Mouse (Mus musculus) small intestine, adult 2 months (tissue): ENCODE results near the gene Pik3r6. TPM values are rescaled to one million over a fixed set of nuclear protein-coding genes. Genes with fewer than 3 reads are reported as not detected.

Experiments
- H3K27ac ChIP-seq: fragments of 200-500 bp; 2 replicates; pipeline ENCODE4 v1.5.1; 2012; ENCODE audit warnings: low read depth, low read length, control low read depth, inconsistent platforms; ENCODE audit not compliant: insufficient read depth
- H3K27me3 ChIP-seq: fragments of 200-500 bp; 2 replicates; pipeline ENCODE4 v1.6.1; 2012; ENCODE audit warnings: mild to moderate bottlenecking, moderate library complexity, low read length, inconsistent platforms; ENCODE audit not compliant: control insufficient read depth, insufficient read depth
- H3K36me3 ChIP-seq: fragments of 200-500 bp; 2 replicates; pipeline ENCODE4 v1.6.1; 2012; ENCODE audit warnings: mild to moderate bottlenecking, low read length, control low read depth, inconsistent platforms; ENCODE audit not compliant: control insufficient read depth, insufficient read depth
- H3K4me1 ChIP-seq: fragments of 200-500 bp; 2 replicates; pipeline ENCODE4 v1.6.1; 2012; ENCODE audit warnings: low read length, inconsistent platforms, mixed read lengths; ENCODE audit not compliant: control insufficient read depth, insufficient read depth, insufficient read length
- H3K4me3 ChIP-seq: fragments of 200-500 bp; 2 replicates; pipeline ENCODE4 v1.5.1; 2012; ENCODE audit warnings: low read depth, mild to moderate bottlenecking, control low read depth, inconsistent platforms, low read length, moderate library complexity
- CTCF ChIP-seq: fragments of 200-500 bp; IDR thresholded peaks from 2 replicates; pipeline ENCODE4 v1.5.1; 2012; ENCODE audit warnings: low read depth, mild to moderate bottlenecking, control low read depth, inconsistent platforms, low read length, moderate library complexity, mixed read lengths; ENCODE audit not compliant: insufficient replicate concordance, insufficient read length; ENCODE audit errors: extremely low read depth
- POLR2A ChIP-seq: fragments of 200-500 bp; IDR thresholded peaks from 2 replicates; pipeline ENCODE4 v1.6.1; 2012; ENCODE audit warnings: low read depth, mild to moderate bottlenecking, control low read depth, inconsistent platforms, low read length, moderate library complexity
- WGBS: fragments of 180-500 bp; shearing (Covaris S2); methylation state at CpG from one replicate; pipeline ENCODE4 v1.1.7; 2018; 5-methylcytosine and 5-hydroxymethylcytosine counted together
- polyA plus RNA-seq: library from polyadenylated mRNA; depleted of rRNA; stranded (reverse); fragments of >200 nt; gene quantifications from 2 replicates; pipeline ENCODE4 v1.2.3, GENCODE M21; 2012

Pik3r6 gene
- polyA plus RNA-seq, 1 experiment: 2.1 TPM

DNA sequence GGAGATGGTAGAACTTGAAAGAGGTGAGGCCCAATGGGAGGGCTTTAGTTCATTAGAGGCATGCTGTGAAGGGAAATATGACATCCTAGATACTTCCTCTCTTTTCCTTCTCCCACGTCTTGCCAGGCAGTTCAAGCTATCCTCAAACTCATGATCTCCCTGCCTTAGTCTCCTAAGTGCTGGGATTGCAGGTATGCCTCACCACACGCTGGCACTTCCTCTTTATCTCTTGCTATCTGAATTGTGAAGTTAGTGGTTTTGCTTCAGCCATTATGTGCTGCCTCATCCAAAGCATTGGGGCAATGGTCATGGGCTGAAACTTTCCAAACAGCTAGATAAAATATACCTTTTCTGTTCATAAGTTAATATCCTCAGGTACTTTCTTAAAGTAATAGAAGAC lies 6.4 kb downstream of the Pik3r6 start:
- Histone ChIP-seq H3K4me1 (no peaks in the 10 kb centered on the region; the same call in 1 of the 2 replicates), H3K4me3 (no peak overlapping the region), H3K27me3 (no peaks in the 10 kb centered on the region), H3K36me3 (no peaks in the 10 kb centered on the region), H3K27ac (no peak overlapping the region)
- 52% methylated on average over 2 of the region's 2 CpGs for WGBS
- TF ChIP-seq CTCF: no peak
- TF ChIP-seq POLR2A: no peak

DNA sequence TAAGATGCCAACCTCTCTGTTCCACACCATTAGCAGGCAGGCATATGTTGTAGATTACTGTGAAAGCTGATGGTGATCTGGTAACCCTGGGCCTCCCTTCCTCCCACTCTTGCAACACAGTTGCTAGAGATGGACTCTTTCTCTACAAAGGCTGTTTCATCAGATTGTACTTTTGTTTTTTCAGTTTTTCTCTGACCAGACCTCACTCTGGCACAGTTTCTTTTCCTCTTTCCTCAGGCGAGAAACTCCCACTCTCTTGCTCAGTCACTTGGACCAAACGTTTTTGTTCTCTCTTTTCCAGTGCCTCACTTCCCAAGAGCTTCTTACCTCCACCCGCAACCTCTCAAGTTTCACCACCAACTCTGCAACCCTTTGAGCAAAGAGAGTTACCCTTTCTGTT lies 11.2 kb downstream of the Pik3r6 start:
- no peak overlapping the region for H3K4me3 ChIP-seq
- H3K27ac ChIP-seq: no peak overlapping the region
- H3K36me3 ChIP-seq: no peaks in the 10 kb centered on the region
- H3K27me3 ChIP-seq: no peaks in the 10 kb centered on the region; the same call in 1 of the 2 replicates
- TF ChIP-seq POLR2A: no peak
- no peak for TF ChIP-seq CTCF
- WGBS: 46% methylated on average over 3 of the region's 3 CpGs
- H3K4me1 ChIP-seq: no peaks in the 10 kb centered on the region

DNA sequence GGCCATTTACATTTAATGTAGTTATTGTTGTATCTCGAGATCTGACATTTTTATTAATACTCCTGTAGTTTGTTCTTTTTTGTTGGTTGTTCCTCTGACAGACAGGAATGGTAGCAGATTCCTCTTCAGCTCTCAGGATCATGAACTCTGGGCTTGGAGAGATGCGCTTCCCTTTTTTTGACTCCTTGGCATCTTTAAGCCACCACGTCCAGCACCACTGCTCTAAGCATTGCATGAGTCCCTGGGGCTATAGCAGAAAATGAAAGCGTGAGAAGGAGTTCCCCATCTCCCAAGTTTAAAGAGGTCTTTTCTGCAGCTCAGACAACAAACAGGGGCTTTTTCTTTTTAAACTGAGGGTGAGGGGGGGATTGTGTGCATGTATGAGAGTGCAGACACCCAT lies 16.5 kb downstream of the Pik3r6 start:
- 85% methylated on average over 4 of the region's 4 CpGs for WGBS
- Histone ChIP-seq H3K27ac (no peak overlapping the region), H3K4me3 (no peak overlapping the region), H3K36me3 (no peaks in the 10 kb centered on the region), H3K4me1 (0 out of 2 replicates have a peak, but pooled peaks cover 2% of the 10 kb centered on the region), H3K27me3 (no peaks in the 10 kb centered on the region; the same call in 1 of the 2 replicates)
- TF ChIP-seq POLR2A: no peak
- no peak for TF ChIP-seq CTCF

DNA sequence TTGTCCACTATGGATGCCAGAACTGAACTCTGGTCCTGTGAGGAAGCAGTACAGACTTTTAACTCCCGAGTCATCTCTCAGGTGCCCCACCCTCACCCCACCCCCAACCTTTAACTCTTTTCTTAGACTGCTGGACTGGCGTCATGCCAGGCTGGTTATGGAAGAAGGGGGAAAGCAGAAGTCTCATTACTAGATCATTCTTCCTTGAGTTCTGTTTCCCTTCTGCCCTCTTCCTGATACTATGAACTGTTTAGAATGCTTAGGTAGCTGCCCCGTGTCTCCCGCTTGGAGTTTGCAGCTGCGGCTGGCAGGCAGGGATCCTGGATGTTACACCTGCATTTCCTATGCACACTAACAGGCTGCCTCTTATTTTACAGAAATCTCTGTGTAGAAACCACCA lies 17.0 kb downstream of the Pik3r6 start:
- 0 out of 2 replicates have a peak, but pooled peaks cover 2% of the 10 kb centered on the region for H3K4me1 ChIP-seq
- TF ChIP-seq CTCF: no peak
- TF ChIP-seq POLR2A: no peak
- no peak overlapping the region for H3K27ac ChIP-seq
- H3K36me3 ChIP-seq: no peaks in the 10 kb centered on the region
- 37% methylated on average over 5 of the region's 5 CpGs for WGBS
- H3K4me3 ChIP-seq: no peak overlapping the region
- no peaks in the 10 kb centered on the region; the same call in 1 of the 2 replicates for H3K27me3 ChIP-seq

DNA sequence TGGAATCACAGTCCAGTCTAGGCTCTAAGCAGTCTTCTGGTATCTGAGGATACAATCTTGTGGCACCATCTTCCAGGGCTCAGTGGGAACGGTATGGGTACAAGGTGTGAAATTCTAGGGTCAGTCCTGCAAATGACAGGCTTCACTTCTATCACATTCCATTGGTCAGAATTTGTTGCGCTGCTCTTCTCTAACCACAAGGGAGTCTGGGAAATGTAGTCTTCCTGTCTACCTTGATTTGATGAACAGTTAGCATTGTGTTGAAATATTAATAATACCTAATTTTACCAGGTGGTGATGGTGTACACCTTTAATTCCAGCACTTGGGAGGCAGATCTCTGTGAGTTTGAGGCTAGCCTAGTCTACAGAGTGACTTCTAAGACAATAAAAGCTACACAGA lies 17.6 kb downstream of the Pik3r6 start:
- Histone ChIP-seq H3K4me1 (0 out of 2 replicates have a peak, but pooled peaks cover 2% of the 10 kb centered on the region), H3K36me3 (no peaks in the 10 kb centered on the region), H3K27me3 (no peaks in the 10 kb centered on the region; the same call in 1 of the 2 replicates), H3K27ac (no peak overlapping the region), H3K4me3 (no peak overlapping the region)
- 86% methylated on average over 2 of the region's 2 CpGs for WGBS
- no peak for TF ChIP-seq POLR2A
- TF ChIP-seq CTCF: no peak

DNA sequence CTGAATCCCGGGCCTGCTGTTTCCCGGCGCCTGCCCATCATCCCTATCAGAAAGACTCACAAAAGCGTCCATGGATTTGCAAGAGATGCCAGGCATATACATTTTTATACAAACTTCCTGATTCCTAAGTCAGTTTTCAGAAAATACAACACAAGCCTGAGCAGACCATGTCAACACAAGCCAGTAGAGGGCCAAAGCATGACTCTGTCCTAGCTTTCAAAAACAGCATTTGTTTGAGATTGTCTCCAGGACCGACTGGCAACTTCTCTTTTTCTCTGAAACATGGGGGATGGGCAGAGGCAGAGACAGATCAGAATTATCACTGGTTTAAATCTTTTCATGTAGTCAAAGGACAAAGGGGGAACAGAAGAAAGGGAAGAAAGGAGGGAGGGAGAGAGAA lies 18.5 kb downstream of the Pik3r6 start:
- 78% methylated on average over 5 of the region's 5 CpGs for WGBS
- Histone ChIP-seq H3K36me3 (no peaks in the 10 kb centered on the region), H3K4me3 (no peak overlapping the region), H3K27ac (no peak overlapping the region), H3K4me1 (0 out of 2 replicates have a peak, but pooled peaks cover 2% of the 10 kb centered on the region), H3K27me3 (no peaks in the 10 kb centered on the region; the same call in 1 of the 2 replicates)
- no peak for TF ChIP-seq POLR2A
- TF ChIP-seq CTCF: no peak

DNA sequence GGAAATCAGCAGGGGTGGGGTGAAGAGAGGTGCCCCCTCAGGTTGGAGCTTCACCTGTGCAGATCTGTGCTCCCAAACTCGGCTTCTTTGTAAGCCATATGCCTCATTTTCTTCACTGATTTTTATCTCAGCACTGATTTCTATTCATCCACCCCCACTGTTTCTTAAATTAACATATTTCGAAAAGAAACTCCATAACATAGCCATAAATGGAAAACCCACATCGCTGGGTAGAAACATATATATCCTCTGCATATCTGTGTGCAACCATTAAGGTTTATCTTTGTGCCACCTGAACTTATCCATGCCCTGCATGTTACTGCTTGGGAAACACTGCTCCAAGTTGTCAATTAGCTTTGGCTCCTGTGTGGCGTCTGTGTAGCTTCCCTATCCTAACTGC lies 23.6 kb downstream of the Pik3r6 start:
- H3K27ac ChIP-seq: no peak overlapping the region
- H3K4me1 ChIP-seq: no peaks in the 10 kb centered on the region
- no peak overlapping the region for H3K4me3 ChIP-seq
- 69% methylated on average over 4 of the region's 4 CpGs for WGBS
- no peaks in the 10 kb centered on the region for H3K36me3 ChIP-seq
- no peaks in the 10 kb centered on the region; the same call in 1 of the 2 replicates for H3K27me3 ChIP-seq
- TF ChIP-seq CTCF (no peak), POLR2A (no peak)
